Mouse (Mus musculus) 416B (cell line): ENCODE data around the gene Rcan1.
"Not testable (repeated sequence)": the region's sequence is repeated elsewhere in the genome, so short reads cannot be mapped to it uniquely, and the experiment has no call there.

Experiments
- DNase-seq: peaks from one replicate; pipeline ENCODE4 v3.0.0; 2011; ENCODE audit warnings: low read depth

Rcan1 gene

GRCm38 (mm10) chr16:92470706-92471105 lies at the start of gene Rcan1:
Rcan1 (minus strand) TSS chr16:92470867.
- no peak for DNase-seq

- DNase-seq: peak; percentile 71
These were observed 49.3 kb upstream of the Rcan1 start for GRCm38 (mm10) chr16:92519820-92520492.

GRCm38 (mm10) chr16:92518718-92519117 lies 48.1 kb upstream of the Rcan1 start:
- DNase-seq: no peak

GRCm38 (mm10) chr16:92516139-92516538 lies 45.5 kb upstream of the Rcan1 start:
- DNase-seq: no peak

- not testable (repeated sequence) for DNase-seq
These were observed 44.2 kb upstream of the Rcan1 start for GRCm38 (mm10) chr16:92514896-92515295.

- peak; percentile 62 for DNase-seq
These were observed 41.2 kb upstream of the Rcan1 start for GRCm38 (mm10) chr16:92511773-92512391.

- peak; percentile 45 for DNase-seq
These were observed 40.4 kb upstream of the Rcan1 start for GRCm38 (mm10) chr16:92510835-92511772.

- no peak for DNase-seq
These were observed 36.9 kb upstream of the Rcan1 start for GRCm38 (mm10) chr16:92507573-92507972.

- DNase-seq: no peak
These were observed 32.4 kb upstream of the Rcan1 start for GRCm38 (mm10) chr16:92503105-92503504.

- DNase-seq: no peak
These were observed 29.9 kb upstream of the Rcan1 start for GRCm38 (mm10) chr16:92500534-92500933.

GRCm38 (mm10) chr16:92499324-92499723 lies 28.7 kb upstream of the Rcan1 start:
- no peak for DNase-seq

- DNase-seq: no peak
These were observed 27.9 kb upstream of the Rcan1 start for GRCm38 (mm10) chr16:92498589-92498981.

- no peak for DNase-seq
These were observed 27.4 kb upstream of the Rcan1 start for GRCm38 (mm10) chr16:92497851-92498588.

- DNase-seq: no peak
These were observed 18.7 kb upstream of the Rcan1 start for GRCm38 (mm10) chr16:92489356-92489755.

GRCm38 (mm10) chr16:92488456-92488855 lies 17.8 kb upstream of the Rcan1 start:
- no peak for DNase-seq

- DNase-seq: peak; percentile 73
These were observed 16.8 kb upstream of the Rcan1 start for GRCm38 (mm10) chr16:92487489-92487888.

- DNase-seq: no peak
These were observed 16.4 kb upstream of the Rcan1 start for GRCm38 (mm10) chr16:92487086-92487485.

GRCm38 (mm10) chr16:92485436-92485835 lies 14.8 kb upstream of the Rcan1 start, which contains the start of gene Clic6:
Clic6 (plus strand) TSS chr16:92485736.
- DNase-seq: no peak

GRCm38 (mm10) chr16:92478561-92479150 lies 8.0 kb upstream of the Rcan1 start:
- peak; percentile 47 for DNase-seq

- DNase-seq: peak; percentile 56
These were observed 4.6 kb upstream of the Rcan1 start for GRCm38 (mm10) chr16:92475093-92475860.

- DNase-seq: no peak
These were observed 2.2 kb upstream of the Rcan1 start for GRCm38 (mm10) chr16:92472898-92473297.
